Mouse (Mus musculus) liver, embryonic 16.5 days (tissue): ENCODE results near the gene Sugct. TPM values are rescaled to one million over a fixed set of nuclear protein-coding genes. Genes with fewer than 3 reads are reported as not detected.
"Not testable (repeated sequence)": the region's sequence is repeated elsewhere in the genome, so short reads cannot be mapped to it uniquely, and the experiment has no call there.

Source experiments
- ATAC-seq: fragments of 200-750 bp; cut with Nextera tagmentation; 2 replicates; pipeline ENCODE4 v1.8.0; 2017; ENCODE audit warnings: low read depth, mild to moderate bottlenecking, moderate number of reproducible peaks, moderate library complexity
- H3K27ac ChIP-seq: fragments of 300-500 bp; sonication (generic); 2 replicates; pipeline ENCODE4 v1.5.1; 2014; ENCODE audit warnings: mild to moderate bottlenecking, low read length
- H3K27me3 ChIP-seq: fragments of 300-500 bp; sonication (generic); 2 replicates; pipeline ENCODE4 v1.6.1; 2014; ENCODE audit warnings: low read depth, low read length, mixed read lengths; ENCODE audit not compliant: control insufficient read depth, insufficient read depth
- H3K36me3 ChIP-seq: fragments of 300-500 bp; sonication (generic); 2 replicates; pipeline ENCODE4 v1.6.1; 2014; ENCODE audit warnings: mild to moderate bottlenecking; ENCODE audit not compliant: control insufficient read depth, insufficient read depth
- H3K4me1 ChIP-seq: fragments of 300-500 bp; sonication (generic); 2 replicates; pipeline ENCODE4 v1.6.1; 2014; ENCODE audit warnings: low read depth, low read length, mixed read lengths; ENCODE audit not compliant: control insufficient read depth
- H3K4me2 ChIP-seq: fragments of 300-500 bp; sonication (generic); 2 replicates; pipeline ENCODE4 v1.6.1; 2014; ENCODE audit warnings: low read depth, low read length, mixed read lengths
- H3K4me3 ChIP-seq: fragments of 300-500 bp; sonication (generic); 2 replicates; pipeline ENCODE4 v1.5.1; 2014; ENCODE audit warnings: low read depth, mild to moderate bottlenecking, low read length
- H3K9ac ChIP-seq: fragments of 300-500 bp; sonication (generic); 2 replicates; pipeline ENCODE4 v1.6.1; 2014; ENCODE audit warnings: low read depth, low read length
- H3K9me3 ChIP-seq: fragments of 300-500 bp; sonication (generic); replicated peaks from 2 replicates; pipeline ENCODE4 v1.6.1; 2016; ENCODE audit warnings: low read length; ENCODE audit not compliant: control insufficient read depth
- WGBS: fragments of 180-500 bp; shearing (Covaris S2); extraction: QIAGEN DNeasy Blood & Tissue Kit; methylation state at CpG from one replicate; pipeline ENCODE4 v1.1.7; 2014; ENCODE audit not compliant: insufficient replicate concordance; 5-methylcytosine and 5-hydroxymethylcytosine counted together
- polyA plus RNA-seq: library from polyadenylated mRNA; unstranded; fragments of >200 nt; fragmentation: Nextera tagmentation; extraction: Ambion mirVana; gene quantifications from 2 replicates; pipeline ENCODE4 v1.2.1, GENCODE M21; 2015

Gene Sugct
- polyA plus RNA-seq, 1 experiment from 2014 or later = 5.6 TPM

- not testable (repeated sequence) for ATAC-seq, H3K4me1 ChIP-seq, H3K4me3 ChIP-seq, H3K36me3 ChIP-seq, H3K9me3 ChIP-seq, H3K27ac ChIP-seq, H3K9ac ChIP-seq, H3K27me3 ChIP-seq, H3K4me2 ChIP-seq
- 57% methylated on average over 6 of the region's 6 CpGs for WGBS
Measured at GRCm38 (mm10) chr13:16830291-16830690, 865.1 kb downstream of the Sugct start.

GRCm38 (mm10) chr13:16829589-16829988 is 865.8 kb downstream of the Sugct start:
- Histone ChIP-seq H3K27me3 (no peaks in the 10 kb centered on the region), H3K9me3 (no peaks in the 10 kb centered on the region), H3K9ac (no peak overlapping the region), H3K4me2 (no peak overlapping the region), H3K27ac (no peak overlapping the region), H3K4me3 (no peak overlapping the region), H3K4me1 (no peaks in the 10 kb centered on the region), H3K36me3 (no peaks in the 10 kb centered on the region)
- no peak for ATAC-seq
- WGBS = 56% methylated on average over 2 of the region's 2 CpGs

GRCm38 (mm10) chr13:16825619-16826018 is 869.7 kb downstream of the Sugct start:
- Histone ChIP-seq H3K27me3 (no peaks in the 10 kb centered on the region), H3K9me3 (no peaks in the 10 kb centered on the region), H3K36me3 (no peaks in the 10 kb centered on the region), H3K27ac (no peak overlapping the region), H3K4me2 (no peak overlapping the region), H3K4me3 (no peak overlapping the region), H3K4me1 (no peaks in the 10 kb centered on the region), H3K9ac (no peak overlapping the region)
- WGBS = 60% methylated on average over 6 of the region's 6 CpGs
- no peak for ATAC-seq

GRCm38 (mm10) chr13:16821785-16822184 is 873.6 kb downstream of the Sugct start:
- no peaks in the 10 kb centered on the region for H3K9me3 ChIP-seq
- WGBS = 70% methylated on average over 4 of the region's 4 CpGs
- no peaks in the 10 kb centered on the region for H3K4me1 ChIP-seq
- H3K9ac ChIP-seq = no peak overlapping the region
- no peak overlapping the region for H3K4me2 ChIP-seq
- ATAC-seq = no peak
- H3K27ac ChIP-seq = no peak overlapping the region
- H3K27me3 ChIP-seq = no peaks in the 10 kb centered on the region
- no peak overlapping the region for H3K4me3 ChIP-seq
- H3K36me3 ChIP-seq = no peaks in the 10 kb centered on the region

- no peak overlapping the region for H3K9ac ChIP-seq
- 51% methylated on average over 6 of the region's 6 CpGs for WGBS
Measured at GRCm38 (mm10) chr13:16817471-16817870, 877.9 kb downstream of the Sugct start.

GRCm38 (mm10) chr13:16816747-16817146 is 878.6 kb downstream of the Sugct start:
- no peak overlapping the region for H3K4me3 ChIP-seq
- H3K9me3 ChIP-seq = no peaks in the 10 kb centered on the region
- H3K27me3 ChIP-seq = no peaks in the 10 kb centered on the region
- no peaks in the 10 kb centered on the region for H3K4me1 ChIP-seq
- no peak overlapping the region for H3K4me2 ChIP-seq
- H3K36me3 ChIP-seq = no peaks in the 10 kb centered on the region
- no peak for ATAC-seq
- no peak overlapping the region for H3K9ac ChIP-seq
- 37% methylated on average over 5 of the region's 5 CpGs for WGBS
- no peak overlapping the region for H3K27ac ChIP-seq

More at GRCm38 (mm10) chr13:16817471-16817870, 877.9 kb downstream of the Sugct start:
- Histone ChIP-seq H3K4me2 (no peak overlapping the region), H3K27me3 (no peaks in the 10 kb centered on the region), H3K4me1 (no peaks in the 10 kb centered on the region), H3K36me3 (no peaks in the 10 kb centered on the region), H3K4me3 (no peak overlapping the region), H3K27ac (no peak overlapping the region), H3K9me3 (no peaks in the 10 kb centered on the region)
- ATAC-seq = no peak

GRCm38 (mm10) chr13:16812268-16812667 is 883.1 kb downstream of the Sugct start:
- no peak overlapping the region for H3K9ac ChIP-seq
- ATAC-seq = no peak
- no peaks in the 10 kb centered on the region for H3K36me3 ChIP-seq
- no peaks in the 10 kb centered on the region for H3K27me3 ChIP-seq
- no peaks in the 10 kb centered on the region for H3K4me1 ChIP-seq
- WGBS = 62% methylated on average over 2 of the region's 2 CpGs
- no peak overlapping the region for H3K4me2 ChIP-seq
- no peak overlapping the region for H3K27ac ChIP-seq
- H3K4me3 ChIP-seq = no peak overlapping the region
- H3K9me3 ChIP-seq = no peaks in the 10 kb centered on the region

Other genes starting within 250 kb of the Sugct start
- gene Mplkip, start 361 bp downstream of the Sugct start, polyA plus RNA-seq = 16.2 and 18.7 TPM in 2 replicates
- gene Cdk13, start 109.5 kb upstream of the Sugct start, polyA plus RNA-seq = 5.8 and 6.5 TPM in 2 replicates
- 16.9 and 17.4 TPM in 2 replicates for gene Rala, start 248.7 kb upstream of the Sugct start, polyA plus RNA-seq